Mouse (Mus musculus) left cerebral cortex, postnatal 10 days (tissue): ENCODE results near the gene Bri3. TPM values are rescaled to one million over a fixed set of nuclear protein-coding genes. Genes with fewer than 3 reads are reported as not detected.

ENCODE experiments used
- DNase-seq, 2 experiments: peaks; one replicate each; pipeline ENCODE4 v3.0.0; 2021 to 2022; ENCODE audit warnings: low spot score in 2 of 2, mixed read lengths in 1 of 2; ENCODE audit errors: extremely low spot score in 1 of 2
- intact Hi-C: fragments of 180-260 bp; cut with DNase I; formaldehyde crosslinking; loops from one replicate; pipeline ENCODE4 v1.15.1; 2025
- total RNA-seq, 2 experiments: library from RNA; stranded (reverse); gene quantifications; 2 replicates each; pipeline ENCODE4 v1.2.3; 2021

The Bri3 gene
- total RNA-seq, 2 experiments from 2014 or later, result 58.7 to 60.6 TPM

- no peak for DNase-seq
- intact Hi-C loops, result loop anchor here (10.0 kb wide), 1 partner anchor 118 kb away; no protein-coding TSS in a partner anchor
Measured at GRCm38 (mm10) chr5:144372885-144373284, 128.6 kb downstream of the Bri3 start.

DNA sequence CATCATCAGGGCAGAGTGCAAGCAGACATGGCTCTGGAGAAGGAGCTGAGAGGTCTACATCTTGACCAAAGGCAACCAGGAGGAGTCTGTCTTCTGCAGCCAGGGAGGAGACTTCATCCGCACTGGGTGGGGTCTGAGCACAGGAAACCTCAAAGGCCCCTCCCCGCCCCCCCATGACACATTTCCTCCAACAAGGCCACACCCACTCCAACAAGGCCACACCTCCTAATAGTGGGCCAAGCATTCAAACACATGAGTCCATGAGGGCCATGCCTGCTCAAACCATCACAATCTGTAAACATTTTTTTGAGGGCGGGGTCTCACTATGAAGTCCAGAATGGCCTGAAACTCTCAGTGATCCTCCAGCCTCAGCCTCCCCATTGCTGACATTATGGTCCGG lies 135.2 kb downstream of the Bri3 start:
- DNase-seq, result no peak
- intact Hi-C loops, result loop anchor here (10.0 kb wide), 1 partner anchor 125 kb away; no protein-coding TSS in a partner anchor

GRCm38 (mm10) chr5:144380689-144381088 lies 136.5 kb downstream of the Bri3 start:
- intact Hi-C loops, result no loop called here
- no peak for DNase-seq

- DNase-seq, result no peak
- intact Hi-C loops, result no loop called here
Measured at GRCm38 (mm10) chr5:144381782-144382181, 137.5 kb downstream of the Bri3 start.

DNA sequence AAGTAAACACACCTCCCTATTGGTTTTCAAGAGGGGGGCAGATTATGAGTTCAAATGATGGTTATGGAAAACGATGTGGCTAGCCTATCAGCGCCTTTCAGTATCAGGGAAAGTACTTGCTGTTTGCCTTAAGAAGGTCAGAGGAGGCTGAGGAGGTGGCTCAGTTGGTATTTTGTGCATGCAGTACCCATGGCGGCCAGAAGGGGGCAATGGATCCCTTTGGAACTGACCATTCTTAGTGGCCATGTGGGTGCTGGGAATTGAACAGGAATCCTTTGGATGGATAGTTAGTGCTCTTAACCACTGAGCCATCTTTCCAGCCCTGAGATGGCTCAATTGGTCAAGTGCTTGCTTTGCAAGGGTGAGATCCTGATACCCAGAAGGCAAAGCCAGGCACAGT lies 139.7 kb downstream of the Bri3 start:
- no peak for DNase-seq
- intact Hi-C loops, result no loop called here

- intact Hi-C loops, result loop anchor here (2.0 kb wide), 2 partner anchors 339 to 347 kb away; no protein-coding TSS in a partner anchor
- DNase-seq, result peak; percentile 38 to 49
Measured at GRCm38 (mm10) chr5:144387851-144388250, 143.6 kb downstream of the Bri3 start.

- intact Hi-C loops, result no loop called here
- no peak for DNase-seq
Measured at GRCm38 (mm10) chr5:144394142-144394541, 149.9 kb downstream of the Bri3 start.

GRCm38 (mm10) chr5:144397566-144397965 lies 153.3 kb downstream of the Bri3 start:
- DNase-seq, result no peak
- intact Hi-C loops, result loop anchor here (2.0 kb wide), 1 partner anchor 237 kb away; no protein-coding TSS in a partner anchor

DNA sequence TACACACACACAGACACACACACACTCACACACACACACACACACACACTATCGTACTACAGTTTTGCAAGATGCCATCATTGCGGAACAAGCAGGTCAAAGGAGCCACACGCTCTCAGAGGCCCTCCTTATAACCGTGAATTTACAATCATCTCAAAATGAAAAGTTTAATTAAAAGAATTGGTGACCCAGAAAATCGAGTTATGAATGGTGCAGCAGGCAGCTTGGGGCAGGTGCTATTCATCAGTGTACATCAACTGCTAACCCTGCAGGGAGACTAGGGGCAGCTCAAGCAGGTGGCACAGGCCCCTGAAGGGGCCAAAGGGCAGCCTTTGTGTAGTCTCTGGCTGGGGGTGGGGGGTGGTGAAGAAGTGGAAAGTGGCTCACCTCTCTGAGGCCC lies 156.6 kb downstream of the Bri3 start:
- no peak for DNase-seq
- intact Hi-C loops, result no loop called here

DNA sequence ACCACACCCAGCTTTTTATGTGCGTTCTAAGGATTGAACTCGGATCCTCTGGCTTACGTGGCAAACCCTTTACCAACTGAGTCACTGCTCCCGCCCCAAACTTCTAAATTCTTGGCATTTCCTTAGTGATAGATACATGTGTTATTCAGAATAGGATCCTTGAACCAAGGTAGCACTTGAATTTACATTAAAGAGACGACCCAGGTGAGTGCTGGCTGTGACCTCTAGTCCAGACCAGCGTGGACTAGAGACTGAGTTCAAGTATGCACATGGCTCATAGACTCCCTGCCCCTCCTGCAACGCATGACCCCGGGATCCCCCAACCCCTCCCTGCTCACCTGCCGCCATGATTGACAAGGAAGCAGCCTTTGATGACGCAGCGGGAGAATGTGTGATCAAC lies 162.0 kb downstream of the Bri3 start:
- intact Hi-C loops, result no loop called here
- DNase-seq, result no peak

DNA sequence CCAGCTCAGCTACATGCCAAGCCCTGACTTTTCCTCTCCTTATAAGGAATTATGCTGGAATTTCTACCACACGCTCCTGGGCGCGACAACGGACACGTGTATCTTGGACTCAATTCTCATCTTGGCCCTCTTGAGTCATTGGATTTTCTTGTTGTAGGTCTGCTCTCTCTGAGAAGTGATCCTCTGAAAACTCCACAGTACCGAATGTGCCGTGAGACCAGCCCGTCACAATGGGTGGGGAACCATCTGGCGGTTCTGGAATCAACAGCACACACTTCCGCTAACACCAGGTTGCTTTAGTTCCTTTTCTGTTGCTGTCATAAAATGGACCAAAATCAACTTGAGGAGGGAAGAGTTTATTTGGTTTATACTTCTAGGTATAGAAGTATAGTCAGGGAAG lies 166.4 kb downstream of the Bri3 start:
- intact Hi-C loops, result no loop called here
- DNase-seq, result no peak

GRCm38 (mm10) chr5:144411702-144412101 lies 167.5 kb downstream of the Bri3 start:
- no peak for DNase-seq
- intact Hi-C loops, result no loop called here

DNA sequence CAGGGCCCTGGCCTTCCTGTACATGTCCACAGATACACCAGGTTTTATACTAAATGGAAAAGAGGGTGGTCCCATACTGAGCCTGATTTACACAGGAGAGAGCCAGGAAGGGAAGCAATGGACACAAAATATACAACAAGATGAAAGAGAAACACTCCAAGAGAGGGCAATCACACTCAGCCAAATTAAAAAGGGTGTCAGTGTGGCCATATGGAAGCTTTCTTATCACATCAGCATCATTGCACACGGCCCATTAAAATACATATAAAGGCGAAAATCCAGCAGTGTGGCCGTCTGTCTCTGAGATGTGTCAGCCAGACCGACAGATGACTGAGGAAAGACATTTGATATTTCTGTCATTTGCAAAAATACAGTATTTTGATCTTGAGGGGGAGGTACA lies 168.5 kb downstream of the Bri3 start:
- intact Hi-C loops, result no loop called here
- DNase-seq, result no peak

- intact Hi-C loops, result no loop called here
- DNase-seq, result no peak
Measured at GRCm38 (mm10) chr5:144418456-144418855, 174.2 kb downstream of the Bri3 start.

GRCm38 (mm10) chr5:144420001-144420400 lies 175.8 kb downstream of the Bri3 start:
- intact Hi-C loops, result no loop called here
- DNase-seq, result no peak

- intact Hi-C loops, result no loop called here
Measured at GRCm38 (mm10) chr5:144426697-144427096, 182.5 kb downstream of the Bri3 start.

GRCm38 (mm10) chr5:144427861-144428260 lies 183.6 kb downstream of the Bri3 start:
- no peak for DNase-seq

More at GRCm38 (mm10) chr5:144426697-144427096, 182.5 kb downstream of the Bri3 start:
- DNase-seq, result no peak

DNA sequence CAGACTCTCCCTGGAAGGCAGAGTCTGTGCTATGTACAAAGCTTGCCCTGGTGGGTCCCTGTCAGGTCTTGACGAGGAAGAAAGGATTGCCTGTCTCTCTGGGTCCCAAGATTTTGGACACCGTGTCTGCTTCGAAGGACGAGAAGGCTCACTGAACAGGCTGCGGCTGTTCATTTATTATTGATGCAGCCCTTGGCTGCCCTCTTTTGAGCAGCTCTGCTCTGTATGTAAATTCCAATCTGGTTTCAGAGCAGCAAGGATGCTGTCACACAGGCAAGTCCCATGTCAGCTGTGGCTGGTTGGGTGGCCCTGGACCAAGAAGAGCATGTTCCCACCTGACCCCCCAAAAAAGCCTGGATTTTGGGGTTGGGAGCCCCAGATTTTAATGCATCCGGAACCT lies 187.2 kb downstream of the Bri3 start:
- no peak for DNase-seq
- intact Hi-C loops, result no loop called here

More at GRCm38 (mm10) chr5:144427861-144428260, 183.6 kb downstream of the Bri3 start:
- intact Hi-C loops, result no loop called here

- intact Hi-C loops, result no loop called here
- DNase-seq, result no peak
Measured at GRCm38 (mm10) chr5:144439286-144440040, 195.2 kb downstream of the Bri3 start.

DNA sequence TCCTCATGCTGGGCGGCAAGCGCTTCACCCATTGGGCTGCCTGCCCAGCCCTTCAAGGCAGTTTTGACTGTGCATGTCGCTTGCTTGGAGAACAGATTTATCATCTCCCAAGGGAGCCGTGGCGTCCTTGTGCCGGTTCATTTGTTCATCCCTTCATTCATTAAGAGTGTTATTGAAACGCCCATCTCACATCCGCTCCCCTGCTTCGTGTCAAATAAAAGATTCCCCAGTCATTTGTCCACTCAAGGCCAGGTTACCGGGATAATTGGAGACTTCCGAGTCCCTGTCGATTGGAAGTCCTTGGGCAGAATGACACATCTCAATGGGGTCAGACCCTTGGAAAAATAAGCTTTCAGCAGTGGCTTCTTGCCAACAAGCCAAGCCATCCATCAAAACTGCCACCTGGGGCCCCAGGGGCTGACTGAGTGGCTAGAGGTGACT lies 197.6 kb downstream of the Bri3 start:
- DNase-seq, result no peak
- intact Hi-C loops, result no loop called here
